Mouse (Mus musculus) kidney, postnatal 0 days (tissue): ENCODE data around the gene Crybb1. TPM values are rescaled to one million over a fixed set of nuclear protein-coding genes. Genes with fewer than 3 reads are reported as not detected.

ENCODE experiments used
- ATAC-seq: fragments of 200-750 bp; cut with Nextera tagmentation; replicated peaks from 2 replicates; pipeline ENCODE4 v1.8.0; 2017; ENCODE audit warnings: low read depth, moderate number of reproducible peaks, moderate TSS enrichment, moderate library complexity; ENCODE audit not compliant: low FRiP score
- DNase-seq: peaks from one replicate; pipeline ENCODE4 v3.0.0-alpha.2; 2016; ENCODE audit warnings: low spot score
- H3K27ac ChIP-seq: fragments of 300-500 bp; sonication (generic); 2 replicates; pipeline ENCODE4 v1.5.1; 2014; ENCODE audit warnings: mild to moderate bottlenecking
- H3K27me3 ChIP-seq: fragments of 300-500 bp; sonication (generic); 2 replicates; pipeline ENCODE4 v1.6.1; 2014; ENCODE audit warnings: low read length, mixed read lengths; ENCODE audit not compliant: insufficient read depth
- H3K36me3 ChIP-seq: fragments of 300-500 bp; sonication (generic); 2 replicates; pipeline ENCODE4 v1.6.1; 2014; ENCODE audit warnings: low read length, mixed read lengths; ENCODE audit not compliant: insufficient read depth
- H3K4me1 ChIP-seq: fragments of 300-500 bp; sonication (generic); replicated peaks from 2 replicates; pipeline ENCODE4 v1.6.1; 2014; ENCODE audit warnings: antibody characterized with exemption, low read length, mixed read lengths; ENCODE audit not compliant: insufficient read depth
- H3K4me2 ChIP-seq: fragments of 300-500 bp; sonication (generic); 2 replicates; pipeline ENCODE4 v1.6.1; 2014; ENCODE audit warnings: mild to moderate bottlenecking, low read length, moderate library complexity, mixed read lengths
- H3K4me3 ChIP-seq: fragments of 300-500 bp; sonication (generic); replicated peaks from 2 replicates; pipeline ENCODE4 v1.5.1; 2014; ENCODE audit warnings: low read depth, low read length
- H3K9ac ChIP-seq: fragments of 300-500 bp; sonication (generic); 2 replicates; pipeline ENCODE4 v1.6.1; 2014; ENCODE audit warnings: low read depth, low read length
- H3K9me3 ChIP-seq: fragments of 300-500 bp; sonication (generic); replicated peaks from 2 replicates; pipeline ENCODE4 v1.6.1; 2016; ENCODE audit warnings: low read length, inconsistent platforms, mixed read lengths
- CTCF ChIP-seq: IDR thresholded peaks from 2 replicates; pipeline ENCODE4 v1.5.1; 2016; ENCODE audit warnings: antibody characterized with exemption, low read depth, mild to moderate bottlenecking, moderate library complexity
- WGBS: fragments of 180-500 bp; shearing (Covaris S2); extraction: QIAGEN DNeasy Blood & Tissue Kit; methylation state at CpG from one replicate; pipeline ENCODE4 v1.1.7; 2014; 5-methylcytosine and 5-hydroxymethylcytosine counted together
- polyA plus RNA-seq: library from polyadenylated mRNA; unstranded; fragments of >200 nt; fragmentation: Nextera tagmentation; extraction: Ambion mirVana; gene quantifications from 2 replicates; pipeline ENCODE4 v1.2.1, GENCODE M21; 2015

Gene Crybb1
- polyA plus RNA-seq, 1 experiment from 2014 or later: 3.4 TPM

DNA sequence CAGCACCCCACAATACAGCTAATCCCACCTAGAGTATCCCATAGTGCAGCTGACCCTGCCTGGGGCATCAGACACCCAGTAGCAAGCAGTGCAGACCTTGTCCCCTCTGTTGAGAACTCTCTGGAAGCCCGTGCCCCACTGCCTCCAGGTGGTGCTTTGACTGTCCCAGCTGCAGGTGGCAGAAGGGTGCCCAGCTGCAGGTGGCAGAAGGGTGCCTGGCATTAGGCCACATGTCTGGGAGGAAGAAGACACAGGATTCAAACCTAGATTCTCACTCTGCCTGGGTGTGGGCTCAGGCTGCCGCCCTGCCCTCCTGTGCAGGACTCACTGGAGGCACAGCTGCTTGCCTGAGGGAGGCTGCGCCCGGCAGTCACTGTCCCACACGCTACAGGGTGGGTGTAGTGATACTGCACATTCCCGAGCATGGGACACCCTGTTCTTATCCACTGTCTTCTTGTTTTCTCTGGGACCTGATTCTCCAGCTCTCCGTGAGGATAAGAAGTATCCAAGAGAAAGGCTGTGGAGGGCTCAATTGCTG lies 30.0 kb downstream of the Crybb1 start:
- ATAC-seq (no peak), DNase-seq (no peak)
- TF ChIP-seq CTCF: no peak
- 90% methylated on average over 7 of the region's 7 CpGs for WGBS
- Histone ChIP-seq H3K9me3 (no peaks in the 10 kb centered on the region), H3K4me3 (no peak overlapping the region), H3K9ac (no peak overlapping the region), H3K4me1 (0 out of 2 replicates have a peak, but pooled peaks cover 10% of the 10 kb centered on the region), H3K27me3 (no peaks in the 10 kb centered on the region), H3K4me2 (no peak overlapping the region), H3K36me3 (no peaks in the 10 kb centered on the region), H3K27ac (no peak overlapping the region)

DNA sequence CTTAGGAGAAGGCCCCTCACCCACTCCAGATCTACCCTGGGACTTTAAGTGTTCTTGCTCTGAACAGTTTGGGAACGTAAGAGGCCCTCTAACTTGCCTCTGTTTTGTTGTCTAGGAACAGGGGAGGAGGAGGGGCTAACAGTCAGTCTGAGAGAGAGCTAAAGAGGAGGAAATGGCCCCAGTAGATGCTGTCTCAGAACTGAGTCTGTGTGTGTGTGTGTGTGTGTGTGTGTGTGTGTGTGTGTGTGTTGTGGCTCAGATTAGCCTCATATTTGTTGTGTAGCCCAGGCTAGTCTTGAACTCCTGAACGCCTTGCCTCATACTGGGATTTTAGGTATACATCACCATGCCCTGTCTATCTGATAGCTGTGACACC lies 31.0 kb downstream of the Crybb1 start:
- H3K27me3 ChIP-seq: no peaks in the 10 kb centered on the region
- no peak overlapping the region for H3K9ac ChIP-seq
- 72% methylated on average over 2 of the region's 2 CpGs for WGBS
- no peak overlapping the region for H3K4me3 ChIP-seq
- no peak overlapping the region for H3K4me2 ChIP-seq
- peaks cover 10% of the 10 kb centered on the region; the same call in 1 of the 2 replicates for H3K4me1 ChIP-seq
- ATAC-seq (no peak), DNase-seq (no peak)
- TF ChIP-seq CTCF: no peak
- H3K9me3 ChIP-seq: no peaks in the 10 kb centered on the region
- H3K36me3 ChIP-seq: no peaks in the 10 kb centered on the region
- no peak overlapping the region for H3K27ac ChIP-seq

DNA sequence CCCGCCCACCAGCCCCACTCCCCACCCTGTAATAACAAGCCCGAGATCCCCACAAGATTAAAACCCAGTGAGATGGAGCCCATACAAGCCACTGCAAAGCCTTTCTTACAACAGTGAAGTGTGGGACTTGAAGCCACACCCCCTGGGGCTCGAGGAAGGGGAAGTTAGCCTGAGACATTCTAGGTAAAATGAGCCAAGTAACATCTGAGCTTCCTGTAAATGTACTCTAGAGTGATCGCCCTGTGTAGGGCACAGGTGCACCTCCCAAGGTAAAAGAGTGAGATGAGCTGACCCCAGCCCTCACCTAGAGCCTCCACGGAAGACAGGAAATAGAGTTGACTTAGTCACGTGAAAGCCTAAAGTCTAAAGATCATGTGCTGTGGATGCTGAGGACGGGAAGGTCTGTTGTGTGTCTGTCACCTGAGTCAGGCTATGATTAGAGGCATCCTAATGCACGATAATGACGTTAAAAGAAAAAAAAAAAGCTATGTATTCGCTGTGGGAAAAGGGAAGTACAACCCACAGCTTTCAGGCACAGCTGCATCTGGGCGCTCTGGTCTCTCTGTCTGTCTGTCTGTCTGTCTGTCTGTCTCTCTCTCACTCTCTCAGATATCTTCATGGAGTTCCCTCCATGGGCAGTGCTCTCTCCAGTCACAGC lies 31.5 kb downstream of the Crybb1 start:
- no peaks in the 10 kb centered on the region for H3K27me3 ChIP-seq
- H3K36me3 ChIP-seq: no peaks in the 10 kb centered on the region
- peaks cover 14% of the 10 kb centered on the region; the same call in 1 of the 2 replicates for H3K4me1 ChIP-seq
- H3K27ac ChIP-seq: no peak overlapping the region
- no peak for TF ChIP-seq CTCF
- H3K4me2 ChIP-seq: no peak overlapping the region
- no peak overlapping the region for H3K9ac ChIP-seq
- ATAC-seq (no peak), DNase-seq (no peak)
- no peak overlapping the region for H3K4me3 ChIP-seq
- H3K9me3 ChIP-seq: no peaks in the 10 kb centered on the region
- WGBS: 65% methylated on average over 11 of the region's 11 CpGs

DNA sequence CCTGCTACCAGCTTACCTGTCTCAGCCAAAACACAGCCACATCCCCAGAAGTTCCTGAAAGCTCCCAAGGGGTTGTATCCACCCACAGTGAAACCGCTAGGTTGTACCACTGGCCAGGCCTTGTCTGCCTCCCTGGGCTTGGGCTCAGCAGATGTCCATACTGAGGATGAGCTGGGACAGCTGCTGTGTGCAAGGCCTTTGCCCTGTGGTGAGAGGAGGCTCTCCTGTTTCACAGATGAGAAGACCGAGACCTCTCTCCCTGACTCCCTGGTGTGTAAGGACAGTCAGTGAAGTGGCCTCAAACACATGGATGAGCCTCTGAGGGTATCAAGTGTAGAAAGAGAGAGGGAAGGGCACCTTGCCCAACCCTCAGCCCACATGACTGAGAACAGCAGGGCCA lies 32.0 kb downstream of the Crybb1 start:
- Histone ChIP-seq H3K27ac (0 out of 2 replicates have a peak overlapping the region, but pooled peaks have one; percentile 22), H3K4me2 (no peak overlapping the region), H3K9ac (no peak overlapping the region), H3K4me3 (no peak overlapping the region), H3K9me3 (no peaks in the 10 kb centered on the region), H3K36me3 (no peaks in the 10 kb centered on the region), H3K4me1 (peaks cover 18% of the 10 kb centered on the region; the same call in 1 of the 2 replicates), H3K27me3 (no peaks in the 10 kb centered on the region)
- ATAC-seq: no peak
- 79% methylated on average over 2 of the region's 2 CpGs for WGBS
- TF ChIP-seq CTCF: no peak
- no peak for DNase-seq

DNA sequence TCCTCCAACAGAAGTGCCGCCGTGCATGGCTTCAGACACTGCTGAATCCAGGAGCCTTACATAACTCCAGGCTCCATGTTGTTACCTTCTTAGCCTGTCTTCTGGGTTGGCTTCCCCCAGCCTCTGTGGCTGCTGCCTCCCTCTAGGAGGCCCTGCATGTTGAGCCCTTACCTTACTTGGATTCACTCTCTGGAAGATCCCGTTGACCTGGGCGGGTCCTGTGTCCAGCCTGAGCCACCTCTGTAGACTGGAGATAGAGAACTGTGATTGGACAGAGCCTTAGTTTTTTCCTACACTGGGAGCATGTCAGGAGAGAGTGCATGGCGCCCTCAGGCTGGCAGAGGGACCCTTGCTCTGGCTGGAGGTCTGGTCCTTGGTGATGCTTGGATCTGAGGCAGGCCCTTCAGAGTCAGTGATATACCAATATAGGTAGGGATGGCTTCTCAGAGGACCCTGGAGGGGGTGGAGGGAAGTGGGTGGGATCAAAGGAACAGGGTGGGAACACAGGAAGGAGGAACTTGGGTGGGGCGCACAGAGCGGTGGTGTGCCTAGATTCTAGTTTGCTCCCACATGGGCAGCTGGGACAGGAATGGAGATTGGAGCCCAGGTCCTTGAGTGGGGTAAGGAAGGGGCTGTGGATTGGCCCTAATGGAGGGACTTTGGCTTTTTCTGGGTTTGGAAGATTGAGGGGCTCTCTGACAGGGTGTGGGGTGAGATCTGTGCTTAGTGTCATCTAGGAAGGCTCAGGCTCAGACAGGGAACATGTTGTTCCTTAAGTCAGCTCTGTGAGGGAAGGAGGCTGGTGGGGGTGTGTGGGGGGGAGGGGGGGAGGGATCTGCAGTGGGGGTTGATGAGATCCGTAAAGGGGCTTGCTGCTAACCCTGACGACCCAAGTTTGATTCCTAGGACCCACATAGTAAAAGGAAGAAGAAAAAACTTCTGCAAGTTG lies 32.9 kb downstream of the Crybb1 start:
- no peaks in the 10 kb centered on the region for H3K27me3 ChIP-seq
- no peaks in the 10 kb centered on the region for H3K36me3 ChIP-seq
- no peak for TF ChIP-seq CTCF
- peaks cover 18% of the 10 kb centered on the region; the same call in 1 of the 2 replicates for H3K4me1 ChIP-seq
- no peak overlapping the region for H3K9ac ChIP-seq
- H3K4me2 ChIP-seq: peak overlapping the region; percentile 27; the same call in 1 of the 2 replicates
- H3K9me3 ChIP-seq: no peaks in the 10 kb centered on the region
- ATAC-seq: no peak
- H3K4me3 ChIP-seq: no peak overlapping the region
- 0 out of 2 replicates have a peak overlapping the region, but pooled peaks have one; percentile 22 for H3K27ac ChIP-seq
- DNase-seq: no peak
- 71% methylated on average over 9 of the region's 9 CpGs for WGBS

DNA sequence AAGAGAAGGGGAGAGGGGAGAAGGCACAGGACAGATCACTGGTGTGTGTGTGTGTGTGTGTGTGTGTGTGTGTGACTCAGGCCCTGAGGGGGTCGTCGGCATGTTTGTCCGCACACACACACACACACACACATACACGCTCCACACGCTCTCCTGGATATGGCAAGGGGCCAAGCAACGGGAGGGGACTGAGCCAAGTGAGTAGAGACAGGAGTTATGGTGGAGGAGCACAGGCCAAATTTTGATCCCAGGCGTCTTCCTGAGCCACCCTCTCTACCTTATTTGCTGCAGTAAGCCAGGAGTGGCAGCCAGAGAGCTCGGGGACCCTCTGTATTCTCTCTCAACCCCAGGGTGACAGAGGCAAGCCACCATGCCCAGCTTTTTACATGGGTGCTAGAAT lies 33.6 kb downstream of the Crybb1 start:
- DNase-seq (no peak), ATAC-seq (no peak)
- Histone ChIP-seq H3K4me3 (no peak overlapping the region), H3K27me3 (no peaks in the 10 kb centered on the region), H3K4me2 (peak overlapping the region; percentile 27; the same call in 1 of the 2 replicates), H3K9me3 (no peaks in the 10 kb centered on the region), H3K36me3 (no peaks in the 10 kb centered on the region), H3K27ac (no peak overlapping the region), H3K9ac (no peak overlapping the region), H3K4me1 (peaks cover 18% of the 10 kb centered on the region; the same call in 1 of the 2 replicates)
- 35% methylated on average over 8 of the region's 8 CpGs for WGBS
- TF ChIP-seq CTCF: no peak
